Mouse (Mus musculus): ENCODE data around the gene Sez6.

The Sez6 gene

GRCm38 (mm10) chr11:77904707-77905106, 25.9 kb upstream of the Sez6 start:
- ATAC-seq (ENCODE audit: insufficient number of reproducible peaks, low FRiP score, low TSS enrichment): no peak

GRCm38 (mm10) chr11:77906097-77906687, 24.4 kb upstream of the Sez6 start:
- peak; percentile 78; the same call in 1 of the 2 replicates for ATAC-seq (ENCODE audit: insufficient number of reproducible peaks, low FRiP score, low TSS enrichment)

- peak; percentile 64; the same call in 1 of the 2 replicates for ATAC-seq (ENCODE audit: insufficient number of reproducible peaks, low FRiP score, low TSS enrichment)
Observed at GRCm38 (mm10) chr11:77906747-77907174, 23.8 kb upstream of the Sez6 start.

- ATAC-seq (ENCODE audit: insufficient number of reproducible peaks, low FRiP score, low TSS enrichment): no peak
Observed at GRCm38 (mm10) chr11:77908468-77908867, 22.1 kb upstream of the Sez6 start.

GRCm38 (mm10) chr11:77909376-77909775, 21.2 kb upstream of the Sez6 start:
- no peak for ATAC-seq (ENCODE audit: insufficient number of reproducible peaks, low FRiP score, low TSS enrichment)

GRCm38 (mm10) chr11:77909776-77910175, 20.8 kb upstream of the Sez6 start:
- ATAC-seq (ENCODE audit: insufficient number of reproducible peaks, low FRiP score, low TSS enrichment): no peak

GRCm38 (mm10) chr11:77913505-77913904, 17.1 kb upstream of the Sez6 start:
- ATAC-seq (ENCODE audit: insufficient number of reproducible peaks, low FRiP score, low TSS enrichment): no peak

GRCm38 (mm10) chr11:77914598-77915260, 15.9 kb upstream of the Sez6 start:
- no peak for ATAC-seq (ENCODE audit: insufficient number of reproducible peaks, low FRiP score, low TSS enrichment)

- ATAC-seq (ENCODE audit: insufficient number of reproducible peaks, low FRiP score, low TSS enrichment): no peak
Observed at GRCm38 (mm10) chr11:77916741-77917140, 13.9 kb upstream of the Sez6 start.

- ATAC-seq (ENCODE audit: insufficient number of reproducible peaks, low FRiP score, low TSS enrichment): no peak; the same call in 1 of the 2 replicates
Observed at GRCm38 (mm10) chr11:77917166-77917565, 13.4 kb upstream of the Sez6 start.

GRCm38 (mm10) chr11:77923285-77923684, 7.3 kb upstream of the Sez6 start:
- ATAC-seq (ENCODE audit: insufficient number of reproducible peaks, low FRiP score, low TSS enrichment): no peak

- no peak for ATAC-seq (ENCODE audit: insufficient number of reproducible peaks, low FRiP score, low TSS enrichment)
Observed at GRCm38 (mm10) chr11:77925836-77926657, 4.6 kb upstream of the Sez6 start.

GRCm38 (mm10) chr11:77926666-77927065, 3.9 kb upstream of the Sez6 start:
- ATAC-seq (ENCODE audit: insufficient number of reproducible peaks, low FRiP score, low TSS enrichment): no peak

- no peak for ATAC-seq (ENCODE audit: insufficient number of reproducible peaks, low FRiP score, low TSS enrichment)
Observed at GRCm38 (mm10) chr11:77927837-77928236, 2.8 kb upstream of the Sez6 start.

- ATAC-seq (ENCODE audit: insufficient number of reproducible peaks, low FRiP score, low TSS enrichment): no peak
Observed at GRCm38 (mm10) chr11:77931541-77932433, 1.2 kb downstream of the Sez6 start.

GRCm38 (mm10) chr11:77932576-77932975, 2.0 kb downstream of the Sez6 start:
- no peak for ATAC-seq (ENCODE audit: insufficient number of reproducible peaks, low FRiP score, low TSS enrichment)

GRCm38 (mm10) chr11:77934111-77934521, 3.5 kb downstream of the Sez6 start:
- no peak for ATAC-seq (ENCODE audit: insufficient number of reproducible peaks, low FRiP score, low TSS enrichment)

- no peak for ATAC-seq (ENCODE audit: insufficient number of reproducible peaks, low FRiP score, low TSS enrichment)
Observed at GRCm38 (mm10) chr11:77934568-77935311, 4.1 kb downstream of the Sez6 start.

GRCm38 (mm10) chr11:77936846-77937245, 6.2 kb downstream of the Sez6 start:
- no peak; the same call in 1 of the 2 replicates for ATAC-seq (ENCODE audit: insufficient number of reproducible peaks, low FRiP score, low TSS enrichment)
